Mouse (Mus musculus): ENCODE measurements around the gene Rpusd4. TPM values are rescaled to one million over a fixed set of nuclear protein-coding genes. Genes with fewer than 3 reads are reported as not detected.

Rpusd4 gene
- polyA plus RNA-seq, 1 experiment from 2014 or later = 28.3 TPM

GRCm38 (mm10) chr9:35317233-35317980, 49.7 kb downstream of the Rpusd4 start:
- no peak overlapping the region for H3K27ac ChIP-seq (ENCODE audit: low read depth, low read length)
- H3K4me3 ChIP-seq (ENCODE audit: low read depth, low read length) = no peak overlapping the region
- ATAC-seq (replicated peaks; ENCODE audit: insufficient number of reproducible peaks, low FRiP score, low TSS enrichment) = 0 out of 2 replicates have a peak, but pooled peaks have one; percentile 23
- no peaks in the 10 kb centered on the region for H3K36me3 ChIP-seq (ENCODE audit: control insufficient read depth, insufficient read depth, low read length)
- peaks cover 19% of the 10 kb centered on the region for H3K4me1 ChIP-seq (ENCODE audit: control insufficient read depth, insufficient read depth, low read length)
- H3K9ac ChIP-seq (ENCODE audit: low read depth, low read length) = no peak overlapping the region
- no peaks in the 10 kb centered on the region for H3K9me3 ChIP-seq (replicated peaks; ENCODE audit: control insufficient read depth, low read length)
- 44% methylated on average over 9 of the region's 9 CpGs for WGBS (ENCODE audit: insufficient replicate concordance)
- no peaks in the 10 kb centered on the region for H3K27me3 ChIP-seq (ENCODE audit: control insufficient read depth, insufficient read depth, low read length)
- H3K4me2 ChIP-seq = no peak overlapping the region

DNA sequence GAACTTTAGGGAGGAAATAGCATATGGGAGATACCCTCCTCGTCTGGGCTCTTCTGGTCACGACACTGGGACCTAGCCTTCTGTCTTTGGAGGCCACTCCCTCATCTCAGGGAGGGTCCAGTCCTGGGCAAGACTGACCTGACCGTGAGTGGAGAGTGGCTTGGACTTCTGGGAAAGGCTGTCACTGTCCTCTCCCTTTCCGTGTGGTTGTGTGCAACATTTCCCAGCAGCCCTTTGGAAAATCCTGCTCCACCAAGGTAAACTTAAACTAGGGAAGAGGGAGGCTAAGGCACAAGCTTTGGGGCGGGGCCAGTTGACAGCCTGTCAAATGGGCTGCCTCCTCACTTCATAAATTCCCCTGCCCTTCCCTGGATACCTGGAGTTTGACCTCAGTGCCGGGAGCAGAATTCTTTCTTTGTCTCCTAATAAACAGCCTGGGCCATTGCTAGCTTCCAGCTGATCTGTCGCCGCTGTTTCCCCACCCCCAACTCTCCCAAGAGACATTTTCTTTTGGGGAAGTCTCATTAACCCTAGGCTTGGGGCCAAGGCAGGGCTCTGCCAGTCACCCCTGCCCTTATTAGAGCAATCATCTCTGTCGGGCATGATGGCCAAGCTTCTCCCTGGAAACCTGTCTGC, 51.0 kb downstream of the Rpusd4 start:
- ATAC-seq (replicated peaks; ENCODE audit: insufficient number of reproducible peaks, low FRiP score, low TSS enrichment) = no peak
- H3K36me3 ChIP-seq (ENCODE audit: control insufficient read depth, insufficient read depth, low read length) = no peaks in the 10 kb centered on the region
- no peak overlapping the region for H3K27ac ChIP-seq (ENCODE audit: low read depth, low read length)
- H3K9ac ChIP-seq (ENCODE audit: low read depth, low read length) = no peak overlapping the region
- H3K27me3 ChIP-seq (ENCODE audit: control insufficient read depth, insufficient read depth, low read length) = no peaks in the 10 kb centered on the region
- no peak overlapping the region for H3K4me3 ChIP-seq (ENCODE audit: low read depth, low read length)
- H3K4me2 ChIP-seq = no peak overlapping the region
- H3K9me3 ChIP-seq (replicated peaks; ENCODE audit: control insufficient read depth, low read length) = no peaks in the 10 kb centered on the region
- H3K4me1 ChIP-seq (ENCODE audit: control insufficient read depth, insufficient read depth, low read length) = peaks cover 15% of the 10 kb centered on the region
- 44% methylated on average over 9 of the region's 9 CpGs for WGBS (ENCODE audit: insufficient replicate concordance)

DNA sequence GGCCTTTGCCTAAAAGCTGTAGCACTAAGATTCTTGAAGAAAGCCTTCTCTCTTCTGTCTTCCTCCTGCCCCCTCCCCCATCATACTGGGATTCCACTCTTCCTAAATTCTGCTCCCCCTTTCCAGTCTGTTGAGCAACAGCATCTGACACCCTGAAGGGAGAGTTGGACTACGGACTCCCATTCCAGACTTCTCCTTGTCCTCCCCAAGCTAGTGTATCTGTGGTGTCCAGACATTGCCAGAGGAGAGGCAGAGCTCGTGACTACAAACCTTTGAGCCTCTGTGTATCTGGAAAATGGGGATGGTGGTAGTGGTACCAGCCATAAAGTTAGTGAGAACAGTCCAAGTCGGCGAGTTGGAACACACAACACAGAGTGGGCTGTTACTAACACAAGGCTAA, 52.6 kb downstream of the Rpusd4 start:
- 77% methylated on average over 4 of the region's 4 CpGs for WGBS (ENCODE audit: insufficient replicate concordance)
- Histone ChIP-seq H3K4me3 (ENCODE audit: low read depth, low read length) (no peak overlapping the region), H3K9ac (ENCODE audit: low read depth, low read length) (no peak overlapping the region), H3K36me3 (ENCODE audit: control insufficient read depth, insufficient read depth, low read length) (no peaks in the 10 kb centered on the region), H3K4me1 (ENCODE audit: control insufficient read depth, insufficient read depth, low read length) (peaks cover 15% of the 10 kb centered on the region), H3K9me3 (replicated peaks; ENCODE audit: control insufficient read depth, low read length) (no peaks in the 10 kb centered on the region), H3K4me2 (no peak overlapping the region), H3K27me3 (ENCODE audit: control insufficient read depth, insufficient read depth, low read length) (no peaks in the 10 kb centered on the region), H3K27ac (ENCODE audit: low read depth, low read length) (no peak overlapping the region)
- ATAC-seq (replicated peaks; ENCODE audit: insufficient number of reproducible peaks, low FRiP score, low TSS enrichment) = no peak

DNA sequence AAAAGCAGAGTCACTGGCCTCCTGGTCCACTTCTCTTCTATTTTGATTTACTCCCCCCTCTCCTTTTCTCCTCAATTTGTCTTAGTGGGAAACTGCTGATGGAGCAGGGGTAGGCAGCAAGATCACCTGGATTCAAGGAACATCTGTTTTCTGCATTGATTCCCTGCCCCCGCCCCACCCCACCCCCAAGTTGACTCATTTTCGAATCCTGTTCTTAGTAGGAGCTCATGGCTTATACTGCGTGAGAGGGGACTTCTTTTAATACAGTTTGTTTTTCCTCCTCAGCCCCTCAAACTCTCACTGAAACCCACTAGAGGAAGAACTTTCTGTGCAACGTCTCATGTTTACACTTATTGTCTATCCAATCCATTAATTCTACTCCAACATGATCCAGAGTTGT, 56.3 kb downstream of the Rpusd4 start:
- 69% methylated on average over 4 of the region's 4 CpGs for whole genome bisulfite sequencing (ENCODE audit: insufficient replicate concordance)
- Histone ChIP-seq H3K9me3 (replicated peaks; ENCODE audit: control insufficient read depth, low read length) (no peaks in the 10 kb centered on the region), H3K36me3 (ENCODE audit: control insufficient read depth, insufficient read depth, low read length) (no peaks in the 10 kb centered on the region), H3K27me3 (ENCODE audit: control insufficient read depth, insufficient read depth, low read length) (no peaks in the 10 kb centered on the region), H3K4me3 (ENCODE audit: low read depth, low read length) (no peak overlapping the region), H3K9ac (ENCODE audit: low read depth, low read length) (no peak overlapping the region), H3K27ac (ENCODE audit: low read depth, low read length) (no peak overlapping the region), H3K4me2 (no peak overlapping the region), H3K4me1 (ENCODE audit: control insufficient read depth, insufficient read depth, low read length) (0 out of 2 replicates have a peak, but pooled peaks cover 4% of the 10 kb centered on the region)
- ATAC-seq (replicated peaks; ENCODE audit: insufficient number of reproducible peaks, low FRiP score, low TSS enrichment) = no peak

DNA sequence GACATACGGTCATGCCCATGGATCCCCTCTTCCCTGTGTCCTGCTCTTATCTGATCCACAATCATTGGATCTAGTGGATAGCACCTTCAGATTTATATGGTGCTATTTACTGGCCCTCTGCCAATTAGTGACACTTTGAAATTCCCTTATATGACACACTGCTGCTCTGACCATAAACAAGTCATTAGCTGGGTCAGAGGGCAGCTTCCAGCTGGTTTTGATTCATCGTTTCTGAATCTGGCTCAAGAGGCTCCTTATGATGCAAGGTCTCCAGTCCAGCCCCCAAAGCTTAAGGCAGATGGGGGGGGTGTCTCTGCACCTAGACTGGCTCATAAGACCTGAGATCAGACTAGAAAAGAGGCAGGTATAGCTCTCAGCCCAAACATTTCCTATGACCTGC, 56.9 kb downstream of the Rpusd4 start:
- 58% methylated on average over 2 of the region's 2 CpGs for WGBS (ENCODE audit: insufficient replicate concordance)
- H3K9me3 ChIP-seq (replicated peaks; ENCODE audit: control insufficient read depth, low read length) = no peaks in the 10 kb centered on the region

GRCm38 (mm10) chr9:35326644-35327263, 59.1 kb downstream of the Rpusd4 start:
- Histone ChIP-seq H3K4me1 (ENCODE audit: control insufficient read depth, insufficient read depth, low read length) (peaks cover 14% of the 10 kb centered on the region), H3K27me3 (ENCODE audit: control insufficient read depth, insufficient read depth, low read length) (no peaks in the 10 kb centered on the region), H3K27ac (ENCODE audit: low read depth, low read length) (no peak overlapping the region), H3K36me3 (ENCODE audit: control insufficient read depth, insufficient read depth, low read length) (no peaks in the 10 kb centered on the region), H3K4me3 (ENCODE audit: low read depth, low read length) (no peak overlapping the region), H3K4me2 (no peak overlapping the region), H3K9me3 (replicated peaks; ENCODE audit: control insufficient read depth, low read length) (no peaks in the 10 kb centered on the region), H3K9ac (ENCODE audit: low read depth, low read length) (no peak overlapping the region)
- WGBS (ENCODE audit: insufficient replicate concordance) = 54% methylated on average over 7 of the region's 7 CpGs
- ATAC-seq (replicated peaks; ENCODE audit: insufficient number of reproducible peaks, low FRiP score, low TSS enrichment) = no peak

More for the DNA sequence above, 56.9 kb downstream of the Rpusd4 start:
- Histone ChIP-seq H3K27me3 (ENCODE audit: control insufficient read depth, insufficient read depth, low read length) (no peaks in the 10 kb centered on the region), H3K4me3 (ENCODE audit: low read depth, low read length) (no peak overlapping the region), H3K27ac (ENCODE audit: low read depth, low read length) (no peak overlapping the region), H3K4me1 (ENCODE audit: control insufficient read depth, insufficient read depth, low read length) (0 out of 2 replicates have a peak, but pooled peaks cover 4% of the 10 kb centered on the region), H3K36me3 (ENCODE audit: control insufficient read depth, insufficient read depth, low read length) (no peaks in the 10 kb centered on the region), H3K9ac (ENCODE audit: low read depth, low read length) (no peak overlapping the region), H3K4me2 (no peak overlapping the region)
- no peak for ATAC-seq (replicated peaks; ENCODE audit: insufficient number of reproducible peaks, low FRiP score, low TSS enrichment)

Other genes with a start within 250 kb of the Rpusd4 start
- 19.8 and 20.5 TPM in 2 replicates for gene St3gal4, start 148.6 kb upstream of the Rpusd4 start, polyA plus RNA-seq (2014; fragmentation: Nextera tagmentation; extraction: Ambion mirVana)
- gene Dcps, start 91.8 kb upstream of the Rpusd4 start, polyA plus RNA-seq (2014; fragmentation: Nextera tagmentation; extraction: Ambion mirVana) = 68.0 and 69.3 TPM in 2 replicates
- 95.7 and 107 TPM in 2 replicates for gene Srpr, start 67.7 kb upstream of the Rpusd4 start, polyA plus RNA-seq (2014; fragmentation: Nextera tagmentation; extraction: Ambion mirVana)
- gene Tirap, start 67.6 kb upstream of the Rpusd4 start, polyA plus RNA-seq (2014; fragmentation: Nextera tagmentation; extraction: Ambion mirVana) = 9.4 and 11.7 TPM in 2 replicates
- gene Foxred1, start 56.8 kb upstream of the Rpusd4 start, polyA plus RNA-seq (2014; fragmentation: Nextera tagmentation; extraction: Ambion mirVana) = 44.9 and 49.6 TPM in 2 replicates
- 27.3 and 30.3 TPM in 2 replicates for gene Fam118b, start 60 bp upstream of the Rpusd4 start, polyA plus RNA-seq (2014; fragmentation: Nextera tagmentation; extraction: Ambion mirVana)
- gene Cdon, start 153.3 kb downstream of the Rpusd4 start, polyA plus RNA-seq (2014; fragmentation: Nextera tagmentation; extraction: Ambion mirVana) = 4.4 and 6.1 TPM in 2 replicates